Mouse (Mus musculus): ENCODE data around the gene Edf1. TPM values are rescaled to one million over a fixed set of nuclear protein-coding genes. Genes with fewer than 3 reads are reported as not detected.

Gene Edf1
- polyA plus RNA-seq, 1 experiment from 2014 or later = 318 TPM

GRCm38 (mm10) chr2:25556296-25556695, 1.4 kb upstream of the Edf1 start:
- peaks cover 15% of the 10 kb centered on the region for H3K4me1 ChIP-seq (ENCODE audit: control insufficient read depth, insufficient read depth, low read length)
- H3K36me3 ChIP-seq (ENCODE audit: control insufficient read depth, insufficient read depth, low read length) = peaks cover 15% of the 10 kb centered on the region
- H3K27me3 ChIP-seq (ENCODE audit: control insufficient read depth, insufficient read depth, low read length) = no peaks in the 10 kb centered on the region
- H3K4me2 ChIP-seq (ENCODE audit: low read length) = no peak overlapping the region
- ATAC-seq (ENCODE audit: low FRiP score, low TSS enrichment) (no peak), DNase-seq (no peak)
- H3K9me3 ChIP-seq (ENCODE audit: control insufficient read depth, low read length) = no peaks in the 10 kb centered on the region
- no peak overlapping the region for H3K4me3 ChIP-seq (replicated peaks; ENCODE audit: low read depth, low read length)
- no peak overlapping the region for H3K27ac ChIP-seq (replicated peaks; ENCODE audit: low read depth, low read length)
- H3K9ac ChIP-seq (replicated peaks; ENCODE audit: low read length) = no peak overlapping the region
- WGBS = 53% methylated on average over 1 of the region's 1 CpGs

DNA sequence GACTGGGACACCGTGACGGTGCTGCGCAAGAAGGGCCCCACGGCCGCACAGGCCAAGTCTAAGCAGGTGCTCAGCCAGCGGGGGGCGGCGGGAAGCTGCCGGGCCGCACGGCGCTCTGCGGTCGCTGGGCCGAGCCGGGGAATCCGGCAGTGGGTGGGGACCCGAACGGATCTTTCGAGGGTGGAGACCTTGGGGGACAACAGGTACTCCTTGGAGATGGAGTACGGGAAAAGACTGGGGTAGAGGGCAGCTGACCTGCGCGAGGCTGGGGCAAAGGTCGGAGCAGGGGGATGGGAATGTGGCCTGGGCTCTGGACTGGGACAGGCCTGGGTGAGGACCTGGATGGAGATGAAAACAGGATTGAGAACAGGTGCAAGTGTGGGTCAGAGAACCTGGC, 315 bp downstream of the Edf1 start:
- under 1% methylated on average over 24 of the region's 24 CpGs for WGBS
- ATAC-seq (ENCODE audit: low FRiP score, low TSS enrichment) = no peak; the same call in 1 of the 2 replicates

DNA sequence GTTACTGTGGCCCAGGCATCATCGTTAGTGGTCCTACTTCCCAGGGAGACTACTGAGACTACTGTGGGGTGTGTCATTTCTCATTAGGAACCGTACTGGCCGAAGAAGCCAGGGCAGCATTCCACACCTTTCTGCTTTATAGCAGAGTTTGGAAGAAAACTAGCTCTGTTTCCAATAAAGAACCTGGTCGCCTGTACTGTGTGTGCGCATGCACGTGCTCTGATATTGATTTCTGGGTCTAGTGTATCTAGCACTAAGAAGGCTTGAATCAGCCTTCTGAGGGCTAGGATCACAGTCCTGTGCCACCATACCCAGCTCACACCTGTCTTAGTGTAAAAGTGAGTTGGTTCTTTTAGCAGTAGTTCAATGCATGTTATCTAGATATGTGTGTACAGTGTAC, 1.1 kb downstream of the Edf1 start:
- Histone ChIP-seq H3K4me2 (ENCODE audit: low read length) (peak overlapping the region; percentile 95), H3K4me3 (replicated peaks; ENCODE audit: low read depth, low read length) (peak overlapping the region; percentile 99), H3K9ac (replicated peaks; ENCODE audit: low read length) (peak overlapping the region; percentile 90; the same call in 1 of the 2 replicates), H3K27me3 (ENCODE audit: control insufficient read depth, insufficient read depth, low read length) (no peaks in the 10 kb centered on the region), H3K36me3 (ENCODE audit: control insufficient read depth, insufficient read depth, low read length) (peaks cover 40% of the 10 kb centered on the region), H3K9me3 (ENCODE audit: control insufficient read depth, low read length) (no peaks in the 10 kb centered on the region), H3K4me1 (ENCODE audit: control insufficient read depth, insufficient read depth, low read length) (peaks cover 15% of the 10 kb centered on the region), H3K27ac (replicated peaks; ENCODE audit: low read depth, low read length) (no peak overlapping the region)
- ATAC-seq (ENCODE audit: low FRiP score, low TSS enrichment) = no peak
- 81% methylated on average over 6 of the region's 6 CpGs for WGBS
- no peak for DNase-seq

More for the DNA sequence above, 315 bp downstream of the Edf1 start:
- H3K27ac ChIP-seq (replicated peaks; ENCODE audit: low read depth, low read length) = peak overlapping the region; percentile 77
- peak overlapping the region; percentile 99 for H3K4me3 ChIP-seq (replicated peaks; ENCODE audit: low read depth, low read length)
- no peaks in the 10 kb centered on the region for H3K27me3 ChIP-seq (ENCODE audit: control insufficient read depth, insufficient read depth, low read length)
- peak overlapping the region; percentile 90 for H3K9ac ChIP-seq (replicated peaks; ENCODE audit: low read length)
- DNase-seq = no peak
- peak overlapping the region; percentile 95 for H3K4me2 ChIP-seq (ENCODE audit: low read length)
- peaks cover 15% of the 10 kb centered on the region for H3K4me1 ChIP-seq (ENCODE audit: control insufficient read depth, insufficient read depth, low read length)
- no peaks in the 10 kb centered on the region for H3K9me3 ChIP-seq (ENCODE audit: control insufficient read depth, low read length)
- H3K36me3 ChIP-seq (ENCODE audit: control insufficient read depth, insufficient read depth, low read length) = peaks cover 32% of the 10 kb centered on the region

DNA sequence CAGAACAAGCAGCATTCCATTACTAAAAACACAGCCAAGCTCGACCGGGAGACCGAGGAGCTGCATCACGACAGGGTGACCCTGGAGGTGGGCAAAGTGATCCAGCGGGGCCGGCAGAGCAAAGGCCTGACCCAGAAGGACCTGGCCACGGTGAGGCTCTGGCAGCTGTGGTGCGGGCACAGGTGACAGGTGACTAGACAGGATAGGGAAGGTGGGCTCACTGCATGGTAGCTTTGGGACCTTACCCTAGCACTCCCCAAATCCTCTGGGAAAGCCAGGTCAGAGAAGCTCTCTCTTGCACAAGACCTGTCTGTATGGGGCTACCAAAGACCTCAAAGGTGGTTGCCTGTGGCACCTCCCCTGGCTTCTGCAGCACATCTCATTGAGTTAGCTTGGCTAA, 2.9 kb downstream of the Edf1 start:
- H3K27me3 ChIP-seq (ENCODE audit: control insufficient read depth, insufficient read depth, low read length) = no peaks in the 10 kb centered on the region
- WGBS = 94% methylated on average over 8 of the region's 8 CpGs
- no peak for ATAC-seq (ENCODE audit: low FRiP score, low TSS enrichment)
- no peak for DNase-seq
- no peak overlapping the region for H3K4me3 ChIP-seq (replicated peaks; ENCODE audit: low read depth, low read length)
- H3K36me3 ChIP-seq (ENCODE audit: control insufficient read depth, insufficient read depth, low read length) = peaks cover 58% of the 10 kb centered on the region
- H3K9me3 ChIP-seq (ENCODE audit: control insufficient read depth, low read length) = no peaks in the 10 kb centered on the region
- no peak overlapping the region for H3K27ac ChIP-seq (replicated peaks; ENCODE audit: low read depth, low read length)
- peaks cover 15% of the 10 kb centered on the region for H3K4me1 ChIP-seq (ENCODE audit: control insufficient read depth, insufficient read depth, low read length)
- no peak overlapping the region for H3K4me2 ChIP-seq (ENCODE audit: low read length)
- H3K9ac ChIP-seq (replicated peaks; ENCODE audit: low read length) = no peak overlapping the region

GRCm38 (mm10) chr2:25561946-25562345, 4.3 kb downstream of the Edf1 start:
- DNase-seq (no peak), ATAC-seq (ENCODE audit: low FRiP score, low TSS enrichment) (no peak)
- peaks cover 12% of the 10 kb centered on the region for H3K4me1 ChIP-seq (ENCODE audit: control insufficient read depth, insufficient read depth, low read length)
- H3K9me3 ChIP-seq (ENCODE audit: control insufficient read depth, low read length) = no peaks in the 10 kb centered on the region
- no peaks in the 10 kb centered on the region for H3K27me3 ChIP-seq (ENCODE audit: control insufficient read depth, insufficient read depth, low read length)
- no peak overlapping the region for H3K4me3 ChIP-seq (replicated peaks; ENCODE audit: low read depth, low read length)
- H3K4me2 ChIP-seq (ENCODE audit: low read length) = no peak overlapping the region
- H3K9ac ChIP-seq (replicated peaks; ENCODE audit: low read length) = no peak overlapping the region
- H3K27ac ChIP-seq (replicated peaks; ENCODE audit: low read depth, low read length) = no peak overlapping the region
- peaks cover 61% of the 10 kb centered on the region for H3K36me3 ChIP-seq (ENCODE audit: control insufficient read depth, insufficient read depth, low read length)
- WGBS = 87% methylated on average over 9 of the region's 9 CpGs

- no peak for DNase-seq
- no peak overlapping the region for H3K4me3 ChIP-seq (replicated peaks; ENCODE audit: low read depth, low read length)
- 85% methylated on average over 8 of the region's 8 CpGs for WGBS
- no peaks in the 10 kb centered on the region for H3K27me3 ChIP-seq (ENCODE audit: control insufficient read depth, insufficient read depth, low read length)
- peaks cover 82% of the 10 kb centered on the region for H3K36me3 ChIP-seq (ENCODE audit: control insufficient read depth, insufficient read depth, low read length)
- H3K9ac ChIP-seq (replicated peaks; ENCODE audit: low read length) = no peak overlapping the region
- H3K9me3 ChIP-seq (ENCODE audit: control insufficient read depth, low read length) = no peaks in the 10 kb centered on the region
- H3K4me1 ChIP-seq (ENCODE audit: control insufficient read depth, insufficient read depth, low read length) = no peaks in the 10 kb centered on the region
- H3K27ac ChIP-seq (replicated peaks; ENCODE audit: low read depth, low read length) = no peak overlapping the region
- ATAC-seq (ENCODE audit: low FRiP score, low TSS enrichment) = no peak
- H3K4me2 ChIP-seq (ENCODE audit: low read length) = no peak overlapping the region
These were observed 8.1 kb downstream of the Edf1 start for GRCm38 (mm10) chr2:25565741-25566140.

DNA sequence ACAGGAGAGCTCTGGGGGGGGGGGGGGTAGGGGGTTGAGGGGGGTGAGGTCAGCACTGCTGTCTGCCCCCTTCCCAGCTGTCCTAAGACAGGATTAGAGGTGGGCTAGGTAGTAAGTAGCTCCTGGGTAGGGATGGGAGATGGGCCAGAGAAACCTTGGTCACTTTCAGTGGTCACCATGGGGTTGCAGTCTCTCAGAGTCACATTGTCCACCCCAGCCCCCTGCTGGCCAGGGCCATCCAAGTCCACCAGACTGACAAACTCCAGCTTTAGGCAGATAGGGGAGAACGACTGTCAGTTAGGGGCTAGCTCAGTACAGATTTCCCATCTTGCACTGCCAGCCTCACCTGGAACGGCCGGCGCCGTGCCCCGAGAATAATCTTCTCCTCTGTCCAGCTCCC, 8.9 kb downstream of the Edf1 start:
- Histone ChIP-seq H3K27ac (replicated peaks; ENCODE audit: low read depth, low read length) (no peak overlapping the region), H3K4me3 (replicated peaks; ENCODE audit: low read depth, low read length) (no peak overlapping the region), H3K4me1 (ENCODE audit: control insufficient read depth, insufficient read depth, low read length) (no peaks in the 10 kb centered on the region), H3K9me3 (ENCODE audit: control insufficient read depth, low read length) (no peaks in the 10 kb centered on the region), H3K27me3 (ENCODE audit: control insufficient read depth, insufficient read depth, low read length) (no peaks in the 10 kb centered on the region), H3K9ac (replicated peaks; ENCODE audit: low read length) (no peak overlapping the region), H3K36me3 (ENCODE audit: control insufficient read depth, insufficient read depth, low read length) (peaks cover 81% of the 10 kb centered on the region), H3K4me2 (ENCODE audit: low read length) (no peak overlapping the region)
- no peak for ATAC-seq (ENCODE audit: low FRiP score, low TSS enrichment)
- WGBS = 88% methylated on average over 6 of the region's 6 CpGs
- DNase-seq = no peak

GRCm38 (mm10) chr2:25568473-25569019, 10.9 kb downstream of the Edf1 start:
- no peak for ATAC-seq (ENCODE audit: low FRiP score, low TSS enrichment)

DNA sequence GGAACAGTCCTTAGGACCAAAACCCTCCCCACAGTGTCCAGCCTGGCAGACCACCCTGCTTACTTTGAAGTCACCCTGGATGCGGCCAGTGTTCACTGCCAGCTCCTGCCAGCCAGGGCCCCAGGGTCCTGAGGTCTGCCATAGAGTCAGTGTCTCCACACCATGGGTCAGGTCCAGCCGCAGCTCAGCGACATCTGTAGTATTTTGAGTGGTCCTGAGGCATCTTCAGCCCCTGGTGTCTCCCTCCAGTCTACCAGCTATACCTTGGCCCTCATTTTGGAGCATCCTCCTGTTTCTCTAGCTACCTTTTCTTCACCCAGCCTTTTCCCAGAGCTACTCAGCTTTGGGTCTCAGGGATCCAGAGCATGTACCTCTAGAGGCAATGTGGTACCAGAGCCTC, 11.7 kb downstream of the Edf1 start:
- H3K27me3 ChIP-seq (ENCODE audit: control insufficient read depth, insufficient read depth, low read length) = no peaks in the 10 kb centered on the region
- no peaks in the 10 kb centered on the region for H3K9me3 ChIP-seq (ENCODE audit: control insufficient read depth, low read length)
- H3K4me2 ChIP-seq (ENCODE audit: low read length) = no peak overlapping the region
- no peak overlapping the region for H3K9ac ChIP-seq (replicated peaks; ENCODE audit: low read length)
- H3K27ac ChIP-seq (replicated peaks; ENCODE audit: low read depth, low read length) = no peak overlapping the region
- peaks cover 57% of the 10 kb centered on the region for H3K36me3 ChIP-seq (ENCODE audit: control insufficient read depth, insufficient read depth, low read length)
- 93% methylated on average over 3 of the region's 3 CpGs for WGBS
- DNase-seq (no peak), ATAC-seq (ENCODE audit: low FRiP score, low TSS enrichment) (no peak)
- H3K4me3 ChIP-seq (replicated peaks; ENCODE audit: low read depth, low read length) = no peak overlapping the region
- H3K4me1 ChIP-seq (ENCODE audit: control insufficient read depth, insufficient read depth, low read length) = peaks cover 11% of the 10 kb centered on the region

More at GRCm38 (mm10) chr2:25568473-25569019, 10.9 kb downstream of the Edf1 start:
- no peak for DNase-seq
- no peaks in the 10 kb centered on the region for H3K27me3 ChIP-seq (ENCODE audit: control insufficient read depth, insufficient read depth, low read length)
- H3K9ac ChIP-seq (replicated peaks; ENCODE audit: low read length) = no peak overlapping the region
- H3K36me3 ChIP-seq (ENCODE audit: control insufficient read depth, insufficient read depth, low read length) = peaks cover 65% of the 10 kb centered on the region
- H3K4me3 ChIP-seq (replicated peaks; ENCODE audit: low read depth, low read length) = no peak overlapping the region
- no peaks in the 10 kb centered on the region for H3K9me3 ChIP-seq (ENCODE audit: control insufficient read depth, low read length)
- WGBS = 83% methylated on average over 6 of the region's 6 CpGs
- no peak overlapping the region for H3K27ac ChIP-seq (replicated peaks; ENCODE audit: low read depth, low read length)
- H3K4me1 ChIP-seq (ENCODE audit: control insufficient read depth, insufficient read depth, low read length) = peaks cover 4% of the 10 kb centered on the region
- H3K4me2 ChIP-seq (ENCODE audit: low read length) = no peak overlapping the region

Measured in midbrain, embryonic 14.5 days (tissue).